Mouse (Mus musculus): ENCODE measurements around the gene Agtpbp1.
"Not testable (repeated sequence)": the region's sequence is repeated elsewhere in the genome, so short reads cannot be mapped to it uniquely, and the experiment has no call there.

The Agtpbp1 gene

DNA sequence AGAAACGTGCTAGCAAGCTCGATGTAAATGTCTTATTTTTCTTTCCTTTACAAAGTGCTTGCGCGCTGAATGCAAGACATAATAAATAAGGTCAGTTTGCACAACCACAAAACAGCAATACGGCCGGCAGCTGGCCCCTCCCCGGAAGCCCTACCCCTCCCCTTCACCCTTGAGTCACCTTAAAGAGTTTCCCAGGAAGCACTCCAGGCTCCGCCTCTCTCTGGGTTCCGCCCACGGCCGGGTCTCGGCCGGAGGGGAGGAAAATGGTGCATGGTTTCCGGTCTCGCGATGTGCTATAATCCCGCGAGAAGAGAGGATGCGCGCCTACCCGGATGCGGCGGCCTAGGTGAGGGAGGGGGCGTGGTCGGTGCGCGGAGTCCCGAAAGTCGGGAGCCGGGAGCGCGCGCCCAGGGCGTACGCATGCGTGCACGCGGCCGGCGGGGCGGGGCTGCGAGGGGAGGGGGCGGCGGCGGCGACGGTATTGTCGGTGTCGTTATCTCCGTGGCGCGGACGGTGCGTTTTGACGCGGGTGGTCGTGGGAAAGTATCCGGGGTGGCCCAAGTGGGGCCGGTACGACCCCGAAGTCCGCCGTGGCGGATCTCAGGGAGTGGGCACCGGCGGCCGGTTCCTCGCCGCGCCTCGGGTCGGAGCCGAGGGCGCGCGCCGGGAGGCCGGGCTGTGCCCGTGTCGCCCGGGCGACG is at the start of gene Agtpbp1, which contains the start of gene Naa35:
Gene Agtpbp1, minus strand, starts transcription at position 281 of the 701 bp plus-strand sequence.
Gene Naa35, plus strand, starts transcription at position 313 of the 701 bp plus-strand sequence.
- DNase-seq, result peak; percentile 100

DNA sequence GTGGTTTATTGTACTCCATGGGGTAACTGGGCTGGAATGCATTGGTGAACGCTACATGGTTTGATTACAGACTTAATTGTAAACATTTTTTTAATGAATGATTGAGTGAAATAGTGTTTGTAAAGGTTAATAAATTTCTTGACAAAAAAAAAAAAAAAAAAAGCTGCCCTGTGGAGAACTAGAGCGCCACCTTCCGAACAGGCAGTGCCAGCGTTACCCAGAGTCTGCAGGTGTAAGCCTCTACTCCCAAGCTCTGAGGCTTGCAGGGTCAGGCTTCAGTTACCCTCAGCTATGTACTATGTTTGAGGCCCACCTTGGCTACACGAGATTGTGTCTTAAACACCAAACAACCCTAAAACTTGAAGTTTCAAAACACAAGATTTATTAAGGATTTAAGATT is 49.6 kb upstream of the Agtpbp1 start:
- no peak for DNase-seq

DNA sequence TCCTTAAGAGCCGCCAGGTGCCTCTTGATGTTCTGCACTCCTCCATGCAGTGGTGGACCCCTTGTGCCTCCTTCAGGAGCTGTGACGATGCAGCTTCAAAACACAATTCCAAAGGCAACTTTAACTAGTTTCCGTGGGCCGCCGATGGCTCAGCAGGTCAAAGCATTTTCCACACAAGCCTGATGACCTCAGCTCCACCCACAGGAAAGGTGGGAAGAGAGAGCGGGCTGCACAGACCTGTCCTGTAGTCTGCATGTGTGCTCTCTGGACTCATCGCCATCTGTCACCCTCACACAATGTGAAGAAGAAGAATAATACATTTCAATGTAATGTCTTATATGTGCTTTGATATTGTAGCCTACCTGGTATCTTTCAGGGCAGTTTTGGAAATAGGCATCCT is 41.7 kb upstream of the Agtpbp1 start:
- no peak for DNase-seq

DNA sequence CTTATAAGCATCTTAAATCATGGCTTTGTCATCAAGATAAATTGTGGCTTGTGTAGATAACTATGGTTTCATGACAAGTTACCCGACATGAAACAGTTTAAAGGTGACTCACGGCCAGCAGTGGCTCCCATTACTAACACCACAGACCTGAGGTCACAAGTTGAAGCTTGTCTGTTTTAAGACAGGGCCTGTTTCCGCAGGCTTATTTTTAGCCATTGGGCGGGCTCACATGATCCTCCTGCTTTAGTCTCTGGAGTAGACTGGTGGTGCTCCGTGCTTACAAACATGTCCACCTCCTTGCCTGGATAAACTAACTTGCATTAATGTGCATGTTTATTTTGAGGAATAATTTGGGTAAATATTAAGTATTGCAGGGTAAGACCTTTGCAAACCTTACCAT is 39.9 kb upstream of the Agtpbp1 start:
- no peak for DNase-seq

DNA sequence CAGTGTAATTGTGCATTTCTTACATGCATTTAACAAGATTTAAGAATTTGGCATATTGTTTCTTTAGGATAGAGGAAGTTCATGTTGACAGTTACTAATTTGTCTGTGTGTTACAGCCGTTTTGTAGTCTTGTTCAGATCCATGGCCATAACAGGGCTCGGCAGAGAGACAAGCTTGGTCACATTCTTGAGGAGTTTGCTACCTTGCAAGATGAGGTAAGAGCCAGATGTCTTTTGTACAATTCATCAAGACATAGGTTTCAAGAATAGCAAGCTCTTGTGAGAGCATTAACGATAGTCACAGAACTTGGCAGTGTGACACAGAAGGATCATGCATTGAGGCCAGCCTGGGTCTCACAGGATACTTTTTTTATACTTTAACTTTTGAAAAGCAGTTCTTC is 39.4 kb upstream of the Agtpbp1 start:
- no peak for DNase-seq

DNA sequence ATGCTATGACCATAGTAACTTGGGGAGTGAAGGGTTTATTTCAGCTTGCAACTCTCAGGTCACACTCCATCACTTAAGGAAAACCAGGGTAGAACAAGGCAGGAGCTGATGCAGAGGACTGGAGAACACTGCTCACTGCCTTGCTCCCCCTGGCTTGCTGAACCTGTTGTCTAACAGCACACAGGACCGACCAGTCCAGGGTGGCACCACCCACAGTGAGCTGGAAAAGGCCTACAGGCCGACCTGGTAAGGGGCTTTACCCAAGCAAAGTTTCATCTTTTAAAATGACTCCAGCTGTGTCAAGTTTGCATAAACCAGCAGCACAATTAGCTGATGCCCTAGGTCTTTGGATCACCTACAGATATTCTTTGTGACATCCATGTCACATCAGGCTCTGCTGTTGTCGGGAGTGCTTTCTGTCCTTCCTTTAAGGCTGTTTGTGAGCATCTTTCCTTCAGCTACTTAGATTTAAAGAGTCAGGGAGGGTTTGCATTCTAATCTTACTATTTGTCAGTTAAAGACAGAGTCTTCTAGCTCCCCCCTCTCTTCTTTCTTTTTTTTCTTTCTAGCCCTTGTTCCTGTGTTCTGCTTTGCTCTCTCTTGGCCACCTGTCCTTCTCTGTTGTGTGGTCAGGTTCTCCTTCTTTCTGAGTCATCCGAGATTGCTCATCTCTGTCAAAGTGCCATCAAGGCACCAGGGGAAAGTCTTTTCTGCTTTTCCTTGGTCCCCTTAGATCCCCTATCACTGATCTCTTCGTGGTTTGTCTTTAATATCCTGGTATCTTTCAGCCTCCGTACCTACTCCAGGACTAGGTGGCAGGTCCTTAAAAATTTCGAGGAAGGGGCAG is 36.8 kb upstream of the Agtpbp1 start:
- no peak for DNase-seq

DNA sequence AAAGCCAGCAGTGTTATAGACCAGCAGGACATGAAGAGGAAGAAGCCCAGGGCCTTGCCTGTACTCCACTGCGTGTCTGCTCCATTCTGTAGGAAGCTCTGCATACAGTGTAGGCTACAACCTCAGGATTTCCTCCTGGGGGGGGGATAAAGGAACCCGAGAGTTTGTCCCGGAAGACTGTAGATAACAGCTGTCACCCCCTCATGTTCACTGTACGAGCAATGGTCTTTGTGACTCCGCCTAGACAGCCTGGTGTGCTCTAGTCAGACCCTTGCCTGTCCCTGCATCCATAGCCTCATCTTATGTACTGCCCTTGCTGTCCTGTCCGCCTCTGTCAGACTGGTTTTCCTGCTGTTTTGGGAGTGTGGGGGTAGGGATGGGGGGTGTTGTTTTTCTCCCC is 33.4 kb upstream of the Agtpbp1 start:
- DNase-seq, result no peak

DNA sequence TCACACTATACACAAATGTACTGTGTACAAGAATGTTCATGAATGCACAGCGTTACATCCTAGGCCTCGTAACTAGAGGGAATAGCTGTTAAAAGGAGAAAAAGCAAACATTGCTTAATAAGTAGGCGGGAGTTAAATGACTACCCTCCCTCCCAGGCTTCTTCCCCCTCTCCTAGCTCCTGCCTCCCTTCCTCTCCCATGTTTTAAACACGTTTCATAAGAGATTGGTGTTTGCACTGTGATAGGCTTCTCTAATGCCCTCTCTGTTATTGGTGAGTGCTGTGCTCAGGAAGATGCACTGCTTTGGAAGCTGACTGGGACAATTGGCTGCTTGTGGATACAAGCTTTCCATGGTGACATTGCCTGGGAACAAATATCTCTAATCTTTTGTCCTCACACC is 30.5 kb upstream of the Agtpbp1 start:
- DNase-seq, result no peak

DNA sequence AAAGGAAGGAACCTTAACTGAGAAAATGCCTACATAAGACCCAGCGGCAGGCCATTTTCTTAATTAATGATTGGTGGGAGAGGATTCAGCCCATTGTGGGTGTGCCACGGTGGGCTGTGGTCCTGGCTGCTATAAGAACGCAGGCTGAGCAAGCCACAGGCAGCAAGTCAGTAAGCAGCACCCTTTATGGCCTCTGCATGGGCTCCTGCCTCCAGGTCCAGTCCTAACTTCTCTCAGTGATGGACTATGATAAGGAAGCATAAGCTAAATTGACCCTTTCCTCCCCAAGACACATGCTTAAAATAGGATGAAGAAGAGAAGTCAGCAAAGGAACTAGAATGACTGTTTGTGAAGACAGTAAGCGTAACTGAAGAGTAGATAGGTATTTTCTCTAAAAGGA is 30.1 kb upstream of the Agtpbp1 start:
- no peak for DNase-seq

DNA sequence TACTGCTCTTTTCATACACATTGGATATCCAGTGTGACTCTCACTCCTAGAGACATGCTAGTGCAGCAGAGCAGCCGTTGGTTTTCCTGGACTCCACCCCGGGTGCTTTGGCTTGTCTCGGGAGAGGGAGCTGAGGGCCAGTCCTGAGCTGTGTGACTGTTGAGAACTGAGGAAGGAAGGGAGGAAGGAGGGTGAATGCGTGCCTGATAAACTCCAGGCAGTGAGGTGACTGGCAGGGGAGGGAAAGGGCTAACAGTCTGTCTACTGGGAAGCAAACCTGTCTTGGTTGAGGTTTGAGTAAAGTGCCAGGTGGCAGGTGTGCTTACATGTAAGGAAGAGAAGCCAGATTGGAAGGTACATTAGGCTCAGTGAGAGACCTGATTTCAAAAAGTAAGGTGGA is 28.8 kb upstream of the Agtpbp1 start:
- DNase-seq, result no peak

DNA sequence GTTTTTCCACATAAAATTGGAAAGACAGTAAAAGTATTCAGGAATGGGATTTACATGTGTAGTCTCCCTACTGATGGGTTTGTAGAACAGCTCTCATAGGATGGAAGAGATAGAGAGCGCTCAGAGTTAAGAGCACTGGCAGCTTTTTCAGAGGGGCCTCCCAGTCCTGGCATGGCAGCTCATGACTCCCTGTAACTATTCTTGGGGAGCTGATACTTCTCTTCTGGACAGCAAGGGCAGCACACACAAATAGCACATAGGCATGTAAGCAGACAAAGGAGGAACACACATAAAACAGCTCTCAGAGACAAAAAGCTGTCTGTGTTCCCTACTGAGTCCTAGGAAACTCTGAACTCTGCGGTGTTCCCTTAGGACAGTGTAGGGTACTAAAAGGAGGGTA is 25.4 kb upstream of the Agtpbp1 start:
- DNase-seq, result no peak

DNA sequence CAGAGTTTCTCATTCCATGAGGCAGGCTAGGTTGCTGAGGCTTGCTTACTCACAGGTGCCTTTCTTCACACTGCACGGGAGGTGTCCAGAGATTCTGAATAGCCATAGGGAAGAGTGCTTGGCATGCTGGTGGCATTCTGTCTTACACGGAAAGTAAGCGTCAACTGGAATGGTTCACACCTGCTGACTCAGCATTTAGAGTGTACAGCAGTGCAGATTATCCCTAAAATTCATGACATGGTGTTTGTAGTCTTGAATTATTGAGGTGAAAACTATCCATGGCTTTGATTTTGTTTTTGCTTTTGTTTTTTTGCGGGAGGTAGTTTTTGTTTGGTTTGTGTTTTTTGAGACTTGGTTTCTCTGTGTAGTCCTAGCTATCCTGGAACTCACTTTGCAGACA is 24.9 kb upstream of the Agtpbp1 start:
- no peak for DNase-seq

DNA sequence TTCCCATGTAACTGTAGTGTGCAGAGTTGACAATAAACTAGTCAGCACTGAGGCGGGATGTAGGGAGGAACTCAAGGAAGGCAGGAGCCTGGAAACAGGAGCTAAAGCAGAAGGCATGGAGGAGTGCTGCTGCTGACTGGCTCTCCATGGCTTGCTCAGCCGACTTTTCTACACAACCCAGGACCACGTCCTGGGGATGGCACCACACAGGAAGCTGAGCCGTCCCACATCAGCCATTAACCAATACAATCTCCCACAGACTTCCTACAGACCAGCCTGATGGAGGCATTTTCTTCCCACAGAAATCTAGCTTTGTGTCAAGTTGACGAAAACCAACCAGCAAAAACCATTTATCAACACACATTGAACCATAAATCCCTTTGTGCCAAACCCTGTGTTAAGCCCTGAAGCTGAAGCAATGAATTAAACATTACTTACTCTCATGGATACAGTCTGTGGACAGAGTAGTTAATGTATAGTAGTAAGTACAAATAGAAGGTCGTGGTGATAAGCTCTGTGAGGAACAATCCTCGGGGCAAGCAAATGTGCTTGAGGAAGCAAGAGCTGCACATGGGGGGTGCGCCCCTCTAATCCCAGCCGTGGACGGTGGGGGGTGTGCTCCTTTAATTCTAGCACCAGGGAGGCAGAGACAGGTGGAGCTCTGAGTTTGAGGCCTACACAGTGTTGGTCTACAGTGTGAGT is 20.3 kb upstream of the Agtpbp1 start:
- DNase-seq, result no peak

DNA sequence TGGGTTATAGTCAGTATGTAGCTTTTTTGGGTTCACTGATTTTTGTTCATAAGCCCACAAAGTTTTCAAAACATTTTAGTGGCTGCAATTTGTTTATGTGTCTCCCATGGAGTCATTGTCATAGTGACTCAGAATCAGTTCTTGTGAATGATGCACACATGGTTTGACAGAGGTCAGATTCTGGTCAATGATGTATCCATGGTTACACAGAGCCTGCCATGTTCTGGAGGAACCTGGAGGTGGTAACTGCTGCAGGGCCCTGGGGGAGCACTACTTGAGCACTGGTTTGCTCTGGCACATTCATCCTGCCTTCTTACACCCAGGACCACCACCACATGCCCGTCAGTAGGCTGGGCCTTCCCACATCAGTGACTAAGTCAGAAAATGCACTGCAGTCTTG is 19.5 kb upstream of the Agtpbp1 start:
- no peak for DNase-seq

DNA sequence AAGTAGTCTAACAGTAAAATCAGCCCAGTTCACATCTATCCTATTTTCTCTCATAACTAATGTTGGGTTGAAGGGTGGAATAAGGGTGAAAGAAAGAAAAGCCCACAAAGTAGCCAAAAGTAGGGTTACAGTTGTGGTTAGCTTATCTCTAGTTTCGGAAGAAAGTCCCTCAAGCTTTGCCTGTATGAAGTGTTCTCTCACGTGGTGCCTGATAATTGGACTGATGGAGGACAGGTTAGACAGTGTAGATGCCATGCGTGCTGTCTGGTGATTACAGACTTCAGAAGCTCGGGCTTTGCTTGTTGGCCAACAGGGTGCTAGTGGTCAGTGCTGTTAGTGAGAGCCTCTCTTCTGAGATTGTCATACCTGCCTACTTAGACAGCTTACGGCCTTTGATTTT is 18.1 kb upstream of the Agtpbp1 start:
- DNase-seq, result no peak

DNA sequence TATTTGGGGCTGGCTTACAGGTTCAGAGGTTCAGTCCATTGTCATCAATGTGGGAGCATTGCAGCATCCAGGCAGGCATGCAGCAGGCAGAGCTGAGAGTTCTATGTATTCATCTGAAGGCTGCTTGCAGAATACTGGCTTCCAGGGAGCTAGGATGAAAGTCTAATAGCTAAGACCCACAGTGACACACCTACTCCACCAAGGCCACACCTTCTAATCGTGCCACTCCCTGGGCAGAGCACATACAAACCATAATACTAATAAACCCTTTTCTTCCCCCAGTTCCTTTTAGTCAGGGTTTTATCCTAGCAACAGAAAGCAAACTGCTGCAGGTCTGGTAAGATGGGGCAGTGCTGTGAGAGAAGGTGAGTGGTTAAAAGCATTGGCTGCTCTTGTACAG is 7.6 kb upstream of the Agtpbp1 start:
- peak; percentile 14 for DNase-seq

DNA sequence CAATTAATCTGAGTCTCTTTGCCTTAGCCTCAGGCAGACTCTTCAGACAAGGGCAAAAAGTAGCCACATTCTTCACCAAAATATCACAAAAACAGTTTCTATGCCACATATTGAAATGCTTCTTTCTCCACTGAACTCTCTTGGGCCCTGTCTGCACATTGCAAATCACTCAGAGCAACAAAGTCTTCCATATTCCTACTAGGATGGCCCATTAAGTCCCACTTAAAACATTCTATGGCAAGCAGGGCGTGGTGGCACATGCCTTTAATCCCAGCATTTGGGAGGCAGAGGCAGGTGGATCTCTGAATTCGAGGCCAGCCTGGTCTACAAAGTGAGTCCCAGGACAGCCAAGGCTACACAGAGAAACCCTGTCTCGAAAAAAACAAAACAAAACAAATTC is 7.0 kb upstream of the Agtpbp1 start:
- not testable (repeated sequence) for DNase-seq

DNA sequence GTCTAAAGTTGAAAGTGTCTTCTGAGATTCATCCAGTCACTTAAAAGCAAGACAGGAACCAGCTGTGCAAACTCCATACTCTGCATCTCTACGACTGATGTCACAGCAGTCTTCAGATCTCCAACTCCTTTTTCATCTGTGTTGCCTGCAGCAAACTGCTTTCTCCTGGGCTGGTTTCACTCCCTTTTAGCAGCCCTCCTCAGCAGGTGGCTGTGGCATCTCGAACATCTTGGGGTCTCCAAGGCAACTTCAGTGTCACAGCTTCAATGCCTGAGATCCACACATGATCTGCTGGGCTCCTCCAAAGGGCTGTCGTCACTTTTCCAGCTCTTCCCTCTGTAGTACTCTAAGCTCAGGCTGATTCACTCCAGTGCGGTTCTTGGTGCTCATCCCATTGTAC is 5.7 kb upstream of the Agtpbp1 start:
- no peak for DNase-seq

DNA sequence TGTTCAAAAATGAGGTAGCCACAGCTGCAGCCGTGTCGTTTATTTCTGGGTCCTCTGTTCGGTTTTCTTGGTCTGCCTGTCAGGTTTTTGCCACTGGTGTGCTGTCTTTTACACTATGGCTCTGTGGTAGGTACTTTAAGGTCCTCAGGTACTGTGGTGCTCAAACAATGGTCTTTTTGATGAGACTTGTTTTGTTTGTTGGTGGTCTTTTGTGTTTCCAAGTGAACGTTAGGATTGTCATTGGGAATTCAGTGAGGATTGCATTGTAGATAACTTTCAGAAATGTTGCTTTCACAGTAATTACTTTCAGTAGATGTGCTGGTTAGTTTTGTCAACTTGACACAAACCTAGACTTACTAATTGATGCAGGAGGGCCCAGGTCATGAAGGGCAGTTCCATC is 4.6 kb upstream of the Agtpbp1 start:
- DNase-seq, result no peak

DNA sequence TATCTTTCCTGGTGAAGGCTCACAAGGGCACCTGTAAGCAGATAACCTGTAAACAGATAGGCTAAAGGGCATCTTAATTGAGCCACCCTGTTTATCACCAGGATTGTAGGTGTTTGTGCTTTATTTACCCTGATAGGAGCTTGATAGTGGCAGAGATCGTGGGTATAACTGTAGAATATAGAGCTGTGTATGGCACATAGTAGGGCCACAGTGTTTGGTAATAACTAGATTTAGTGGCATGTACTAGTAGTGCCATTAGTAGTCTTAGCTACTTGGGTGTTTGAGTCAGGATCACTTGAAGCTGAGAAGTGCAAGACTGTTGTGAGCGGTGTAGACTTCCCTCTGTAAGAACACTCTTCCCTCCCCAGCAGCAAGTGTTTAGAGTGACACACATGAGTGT is 2.2 kb upstream of the Agtpbp1 start:
- DNase-seq, result no peak

DNA sequence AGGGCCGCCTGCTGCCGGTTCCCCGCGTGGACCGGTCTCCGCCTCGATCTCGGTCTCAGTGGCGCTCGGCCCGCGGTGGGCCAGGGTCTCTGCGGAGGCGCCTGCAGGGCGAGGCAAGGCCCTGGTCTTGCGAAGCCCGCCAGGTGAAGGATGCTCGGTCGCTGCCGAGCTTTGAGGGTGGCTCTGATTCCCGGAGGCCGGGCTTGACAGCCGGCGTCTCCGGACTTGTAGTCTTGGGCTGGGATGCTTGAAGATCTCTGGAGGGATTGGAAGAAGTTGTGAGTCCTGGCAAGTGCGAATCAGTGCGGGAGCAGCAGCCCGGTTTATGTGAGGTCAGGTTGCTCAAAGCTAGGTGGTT is 600 bp upstream of the Agtpbp1 start:
- DNase-seq, result no peak

DNA sequence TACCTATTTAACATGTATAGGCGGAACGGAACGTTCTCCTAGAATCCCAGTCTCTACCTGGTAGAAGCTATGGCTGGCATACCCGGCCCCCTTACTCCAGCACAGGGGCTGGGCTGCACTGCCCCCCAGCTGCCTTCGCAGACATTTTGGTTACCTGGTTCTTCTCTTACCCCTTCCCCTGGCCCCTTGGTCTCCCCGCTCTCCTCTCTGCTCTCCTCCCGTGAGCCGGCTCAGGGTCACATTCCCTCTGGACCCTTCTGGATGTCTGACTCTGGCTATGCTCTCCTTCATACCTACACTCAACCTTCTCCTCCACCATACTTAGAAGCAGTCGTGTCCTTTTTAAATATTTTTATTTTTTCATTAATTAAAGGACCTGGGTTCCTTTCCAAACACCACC is 546 bp downstream of the Agtpbp1 start:
- peak; percentile 42 for DNase-seq

DNA sequence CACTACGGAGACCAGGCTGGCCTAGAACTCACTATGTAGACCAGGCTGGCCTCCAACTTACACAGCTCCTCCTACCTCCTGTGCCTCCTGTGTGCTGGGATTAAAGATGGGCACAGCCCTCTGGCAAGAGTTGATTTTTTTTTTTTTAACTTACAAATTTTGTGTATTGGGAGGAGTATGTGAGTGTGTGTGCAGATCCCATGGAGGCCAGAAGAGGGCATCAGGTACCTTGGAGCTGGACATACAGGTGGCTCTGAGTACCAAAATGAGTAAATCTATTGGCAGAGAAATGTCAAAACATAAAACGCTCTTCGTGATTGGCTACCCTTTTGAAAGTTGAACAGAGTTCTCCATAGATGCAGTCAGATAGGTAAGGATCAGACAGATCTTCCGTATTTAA is 4.1 kb downstream of the Agtpbp1 start:
- peak; percentile 30 for DNase-seq

DNA sequence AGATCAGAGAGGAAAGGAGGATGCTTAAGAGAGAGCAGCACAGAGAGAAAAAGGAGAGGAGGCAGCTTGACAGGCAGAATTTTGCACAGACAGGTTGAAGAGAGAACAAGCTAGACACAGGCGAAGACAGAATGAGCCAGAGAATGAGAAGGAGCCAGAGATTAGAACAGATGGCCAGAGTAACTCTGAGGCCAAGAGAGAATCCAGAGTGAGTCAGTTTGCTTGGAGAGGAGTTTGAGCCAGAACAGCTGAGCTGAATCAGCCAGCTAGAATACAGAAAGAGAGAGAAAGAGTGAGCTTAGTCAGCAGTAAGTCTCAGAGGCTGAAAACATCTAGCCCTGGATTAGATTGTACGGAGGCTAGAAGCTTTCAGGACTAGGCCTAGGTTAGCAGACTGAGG is 12.5 kb downstream of the Agtpbp1 start:
- DNase-seq, result no peak

All from liver (tissue).